Mouse (Mus musculus) common myeloid progenitor, adult 5-6 weeks (primary cell): ENCODE results near the gene Olfr292. TPM values are rescaled to one million over a fixed set of nuclear protein-coding genes. Genes with fewer than 3 reads are reported as not detected.

ENCODE experiments used
- ATAC-seq: replicated peaks from 2 replicates; pipeline ENCODE4 v1.8.0; 2016; ENCODE audit warnings: low read depth, mild to moderate bottlenecking, moderate TSS enrichment, inconsistent platforms; ENCODE audit not compliant: poor library complexity, severe bottlenecking
- total RNA-seq: library from RNA; stranded (forward); fragments of 200-1000, 187-1606 nt; gene quantifications from 2 replicates; pipeline ENCODE4 v1.2.3, GENCODE M21; 2017

Olfr292 gene
- not detected in 2 replicates for total RNA-seq

GRCm38 (mm10) chr7:86688030-86688429, at the start of gene Olfr292:
TSS of gene Olfr292 (plus strand) at chr7:86688330.
- no peak for ATAC-seq

GRCm38 (mm10) chr7:86648761-86649160, 39.4 kb upstream of the Olfr292 start, which contains the start of gene Olfr293:
TSS of gene Olfr293 (plus strand) at chr7:86649061.
- ATAC-seq = no peak

- ATAC-seq = no peak
These were observed 36.9 kb downstream of the Olfr292 start for GRCm38 (mm10) chr7:86725013-86725412.

Other genes starting within 250 kb of the Olfr292 start
- not detected in 2 replicates for gene Olfr299, start 228.4 kb upstream of the Olfr292 start, total RNA-seq
- not detected in 2 replicates for gene Olfr298, start 195.8 kb upstream of the Olfr292 start, total RNA-seq
- gene Olfr297, start 168.4 kb upstream of the Olfr292 start, total RNA-seq = not detected in 2 replicates
- gene Olfr295, start 104.5 kb upstream of the Olfr292 start, total RNA-seq = not detected in 2 replicates
- gene Olfr294, start 71.7 kb upstream of the Olfr292 start, total RNA-seq = not detected in 2 replicates
- not detected in 2 replicates for gene Olfr293, start 39.3 kb upstream of the Olfr292 start, total RNA-seq
- not detected in 2 replicates for gene Folh1, start 87.6 kb downstream of the Olfr292 start, total RNA-seq
- not detected in 2 replicates for gene Vmn2r77, start 106.7 kb downstream of the Olfr292 start, total RNA-seq
- not detected in 2 replicates for gene Vmn2r78, start 226.8 kb downstream of the Olfr292 start, total RNA-seq